Mouse (Mus musculus) right cerebral cortex, postnatal 36 days (tissue): ENCODE results near the gene Clcf1.

Experiments used
- DNase-seq, 2 experiments: peaks; one replicate each; pipeline ENCODE4 v3.0.0; 2022; ENCODE audit warnings: low spot score in 2 of 2, mixed read lengths in 1 of 2

The Clcf1 gene

DNA sequence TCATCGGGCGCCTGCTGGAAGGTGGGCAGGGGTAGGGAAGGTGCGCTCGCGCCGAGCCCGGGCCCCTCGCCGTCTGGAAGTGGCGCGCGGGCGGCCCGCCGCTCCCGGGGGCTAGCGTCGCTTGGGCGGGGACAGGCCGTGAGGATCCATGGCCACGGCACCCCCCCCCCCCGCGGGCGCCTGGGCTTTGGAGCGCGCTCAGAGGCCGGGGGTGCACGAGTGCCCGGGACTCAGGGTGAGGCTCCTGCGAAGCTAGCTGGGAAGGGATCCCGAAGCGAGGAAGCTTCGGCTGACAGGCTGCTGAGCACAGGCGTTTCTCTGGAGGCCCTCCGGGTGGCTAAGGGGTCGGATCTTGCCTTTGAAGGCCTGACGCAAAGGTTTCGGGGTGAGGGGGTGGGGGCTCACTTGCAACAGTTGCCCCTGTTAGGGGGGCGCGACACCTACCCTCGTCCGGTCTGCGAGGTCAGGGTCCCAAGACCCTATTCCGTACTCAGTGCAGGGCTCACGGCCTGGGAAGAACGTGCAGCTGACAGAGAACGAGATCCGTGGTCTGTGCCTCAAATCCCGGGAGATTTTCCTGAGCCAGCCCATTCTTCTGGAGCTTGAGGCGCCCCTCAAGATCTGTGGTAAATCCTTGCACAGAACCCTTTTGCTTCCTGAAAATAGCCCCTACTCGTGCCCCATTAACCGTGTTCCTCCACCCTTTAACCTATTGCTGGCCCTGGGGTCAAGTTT is 21.6 kb upstream of the Clcf1 start:
- DNase-seq: no peak

DNA sequence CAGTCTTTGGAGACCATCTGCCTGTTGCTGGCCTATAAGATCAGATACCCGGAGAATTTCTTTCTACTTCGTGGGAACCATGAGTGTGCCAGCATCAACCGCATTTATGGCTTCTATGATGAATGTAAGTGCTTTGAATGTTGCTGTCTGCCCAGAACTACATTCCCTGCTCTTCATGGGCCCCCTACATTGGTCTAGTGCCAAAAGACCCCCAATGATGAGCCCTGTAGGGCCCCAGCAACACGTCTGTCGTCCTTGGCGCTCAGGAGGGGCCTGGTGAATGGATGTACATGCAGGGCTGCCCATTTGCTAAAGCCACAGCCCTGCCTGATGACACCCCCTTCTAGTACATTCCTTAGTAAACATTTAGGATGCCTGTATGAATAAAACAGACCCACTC is 20.9 kb upstream of the Clcf1 start:
- DNase-seq: no peak

- DNase-seq: no peak
Observed at GRCm38 (mm10) chr19:4194021-4194724, 19.9 kb upstream of the Clcf1 start.

DNA sequence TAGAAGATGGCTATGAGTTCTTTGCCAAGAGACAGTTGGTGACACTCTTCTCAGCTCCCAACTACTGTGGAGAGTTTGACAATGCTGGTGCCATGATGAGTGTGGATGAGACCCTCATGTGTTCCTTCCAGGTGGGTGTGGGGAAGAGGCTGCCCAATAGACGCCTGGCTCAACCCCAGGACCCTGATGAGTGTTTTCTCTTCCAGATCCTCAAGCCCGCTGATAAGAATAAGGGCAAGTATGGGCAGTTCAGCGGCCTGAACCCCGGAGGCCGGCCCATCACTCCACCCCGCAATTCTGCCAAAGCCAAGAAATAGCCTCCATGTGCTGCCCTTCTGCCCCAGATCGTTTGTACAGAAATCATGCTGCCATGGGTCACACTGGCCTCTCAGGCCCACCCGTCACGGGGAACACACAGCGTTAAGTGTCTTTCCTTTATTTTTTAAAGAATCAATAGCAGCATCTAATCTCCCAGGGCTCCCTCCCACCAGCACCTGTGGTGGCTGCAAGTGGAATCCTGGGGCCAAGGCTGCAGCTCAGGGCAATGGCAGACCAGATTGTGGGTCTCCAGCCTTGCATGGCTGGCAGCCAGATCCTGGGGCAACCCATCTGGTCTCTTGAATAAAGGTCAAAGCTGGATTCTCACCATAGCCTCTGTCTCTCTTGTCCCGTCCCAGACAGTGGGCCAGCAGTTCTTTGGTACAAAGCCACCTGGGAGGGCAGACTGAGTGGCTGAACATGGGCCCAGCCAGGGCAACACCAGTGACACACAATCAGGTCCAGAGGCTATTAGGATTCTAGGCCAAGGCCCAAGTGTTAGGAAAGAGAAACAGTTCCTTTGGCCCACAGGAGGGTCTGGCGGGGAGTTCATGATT is 19.0 kb upstream of the Clcf1 start:
- no peak for DNase-seq

DNA sequence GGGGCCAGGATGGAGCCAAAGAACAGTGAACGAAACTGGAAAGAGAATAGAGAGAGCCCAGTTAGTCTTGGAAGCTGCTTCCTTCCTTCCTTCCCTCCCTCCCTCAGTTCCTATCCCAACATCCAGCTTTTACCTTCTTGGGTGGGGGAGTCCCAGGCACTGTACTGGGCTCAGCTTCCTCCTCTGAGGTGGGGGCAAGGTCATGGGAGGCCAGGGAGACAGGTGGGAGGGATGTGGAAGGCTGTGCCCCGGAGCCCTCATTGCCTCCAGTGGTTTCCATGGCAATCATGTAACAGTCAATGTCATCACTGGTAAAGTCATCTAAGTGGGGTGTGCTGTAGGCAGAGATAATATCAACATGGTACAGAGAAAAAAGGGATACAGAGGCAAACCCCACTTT is 18.0 kb upstream of the Clcf1 start:
- DNase-seq: no peak

GRCm38 (mm10) chr19:4196548-4196947 is 17.5 kb upstream of the Clcf1 start:
- DNase-seq: no peak

- no peak for DNase-seq
Observed at GRCm38 (mm10) chr19:4197180-4197579, 16.9 kb upstream of the Clcf1 start.

DNA sequence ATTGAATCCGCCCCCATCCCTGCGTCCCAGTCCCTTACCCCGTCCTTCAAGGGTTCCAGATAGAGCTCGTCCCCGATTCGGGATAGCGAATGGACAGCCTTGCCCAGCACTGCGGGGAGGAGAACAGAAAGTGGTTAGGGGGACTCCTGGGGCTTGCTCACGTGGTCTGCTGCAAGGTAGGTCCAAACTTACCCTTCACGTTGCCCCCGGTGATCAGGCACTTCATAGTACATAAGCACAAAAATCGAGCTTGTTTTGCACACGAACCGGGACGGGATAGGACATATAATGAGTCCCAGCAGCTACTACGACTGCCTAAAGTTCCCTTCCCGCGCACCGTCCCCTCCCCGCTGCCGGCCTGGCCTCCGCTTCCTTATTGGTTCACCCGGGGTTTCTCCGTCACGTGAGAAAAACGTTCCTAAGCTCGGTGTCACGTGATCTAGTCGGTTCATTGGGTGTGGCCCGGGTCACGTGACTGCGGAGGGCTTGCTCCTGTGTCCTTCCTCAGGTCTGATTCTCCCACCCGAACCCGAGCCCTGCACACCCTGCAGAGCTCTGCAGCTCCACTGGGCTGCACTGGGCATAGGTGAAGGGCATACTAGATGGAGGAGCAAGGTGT is 12.6 kb upstream of the Clcf1 start, which contains the start of gene Rad9a:
Rad9a (minus strand) TSS at position 372 of the 619 bp plus-strand sequence.
- peak; percentile 95 to 96 for DNase-seq

DNA sequence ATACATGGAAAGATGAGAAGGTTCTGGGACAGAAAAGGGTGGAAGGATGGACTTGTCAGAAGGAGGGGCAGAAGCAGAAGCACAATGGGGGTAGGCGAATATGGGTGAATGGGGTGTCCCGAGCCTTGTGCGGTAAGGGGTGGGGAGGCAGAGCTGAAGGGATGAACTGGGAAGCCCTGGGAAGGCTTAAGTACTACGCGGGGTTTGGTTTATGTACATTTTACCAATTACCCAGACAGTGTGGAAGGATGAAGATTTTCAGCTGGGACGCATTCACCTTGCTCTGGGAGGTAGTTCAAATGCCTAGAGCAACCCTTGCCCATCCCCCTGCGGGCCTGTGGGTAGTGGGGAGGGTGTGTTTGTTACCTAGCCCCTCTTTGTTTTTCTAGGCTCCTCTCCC is 11.9 kb upstream of the Clcf1 start:
- no peak for DNase-seq

DNA sequence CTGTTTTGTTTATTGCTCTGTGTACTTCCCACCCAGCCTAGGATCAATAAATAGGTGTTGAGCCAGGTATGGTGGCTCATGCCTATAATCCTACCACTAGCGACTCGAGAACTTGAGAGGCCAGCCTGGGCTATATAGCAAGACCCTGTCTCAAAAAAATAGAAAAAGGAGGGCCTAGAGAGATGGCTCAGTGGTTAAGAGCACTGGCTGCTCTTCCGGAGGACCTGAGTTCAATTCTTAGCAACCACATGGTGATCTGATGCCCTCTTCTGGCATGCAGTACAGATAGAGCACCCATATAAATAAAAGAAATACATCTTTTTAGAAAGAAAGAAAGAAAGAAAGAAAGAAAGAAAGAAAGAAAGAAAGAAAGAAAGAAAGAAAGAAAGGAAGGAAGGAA is 10.9 kb upstream of the Clcf1 start:
- DNase-seq: no peak

- DNase-seq: no peak
Observed at GRCm38 (mm10) chr19:4203604-4204326, 10.3 kb upstream of the Clcf1 start.

- DNase-seq: no peak
Observed at GRCm38 (mm10) chr19:4204889-4205288, 9.1 kb upstream of the Clcf1 start.

DNA sequence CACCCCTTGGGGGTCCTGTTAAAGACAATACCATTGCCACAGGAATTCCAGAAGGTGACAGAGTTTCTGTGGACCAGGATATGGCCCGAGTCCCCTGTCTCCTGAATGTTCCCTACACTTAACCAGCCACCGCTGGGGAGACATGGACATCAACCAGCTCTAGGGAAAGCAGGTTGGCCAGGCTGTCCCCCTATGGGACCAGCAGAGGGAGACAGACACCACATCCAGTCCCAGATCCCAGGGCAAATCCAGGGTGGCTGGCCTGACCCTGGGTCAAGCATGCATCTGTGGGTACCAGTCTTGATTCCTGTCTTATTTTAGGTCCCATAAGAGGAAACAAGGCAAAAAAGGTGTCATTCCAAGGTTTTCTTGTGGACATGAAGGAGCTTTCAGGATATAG is 7.1 kb upstream of the Clcf1 start:
- DNase-seq: no peak

- DNase-seq: no peak
Observed at GRCm38 (mm10) chr19:4208563-4208962, 5.5 kb upstream of the Clcf1 start.

DNA sequence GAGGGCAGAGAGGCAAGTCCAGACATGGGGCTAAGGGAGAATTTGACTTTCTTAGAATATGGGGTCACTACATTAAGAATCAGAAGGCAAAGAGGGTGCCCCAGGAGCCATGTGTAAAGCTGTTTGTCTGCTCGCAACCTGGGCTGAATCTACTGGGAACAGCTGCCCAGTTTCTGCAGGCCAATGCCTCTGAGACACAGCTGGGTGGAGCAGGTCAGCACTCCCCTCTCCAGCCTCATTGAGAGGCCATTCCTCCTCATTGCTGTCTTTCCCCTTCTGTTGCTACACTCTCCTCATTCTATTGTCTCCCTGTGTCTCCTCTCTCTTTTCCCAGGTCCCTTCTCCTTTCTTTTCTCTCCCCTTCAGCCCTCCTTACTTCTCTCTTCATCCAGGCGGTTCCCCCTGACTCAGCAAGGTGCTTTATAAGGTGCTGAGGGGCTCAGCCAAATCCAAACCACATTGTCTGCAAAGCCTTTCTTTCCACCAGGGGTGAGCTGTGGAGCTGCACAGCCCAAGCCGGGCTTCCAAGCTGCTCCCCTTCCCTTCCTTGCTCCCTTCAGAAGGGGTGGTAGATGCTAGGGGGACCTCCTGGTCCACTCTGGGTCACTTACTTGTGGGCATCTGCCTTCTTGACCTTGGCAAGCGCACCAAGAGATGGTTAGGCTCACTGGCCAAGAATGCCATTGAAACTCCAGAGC is 2.0 kb upstream of the Clcf1 start:
- DNase-seq: no peak

GRCm38 (mm10) chr19:4213524-4213974 is 489 bp upstream of the Clcf1 start:
- DNase-seq: no peak

DNA sequence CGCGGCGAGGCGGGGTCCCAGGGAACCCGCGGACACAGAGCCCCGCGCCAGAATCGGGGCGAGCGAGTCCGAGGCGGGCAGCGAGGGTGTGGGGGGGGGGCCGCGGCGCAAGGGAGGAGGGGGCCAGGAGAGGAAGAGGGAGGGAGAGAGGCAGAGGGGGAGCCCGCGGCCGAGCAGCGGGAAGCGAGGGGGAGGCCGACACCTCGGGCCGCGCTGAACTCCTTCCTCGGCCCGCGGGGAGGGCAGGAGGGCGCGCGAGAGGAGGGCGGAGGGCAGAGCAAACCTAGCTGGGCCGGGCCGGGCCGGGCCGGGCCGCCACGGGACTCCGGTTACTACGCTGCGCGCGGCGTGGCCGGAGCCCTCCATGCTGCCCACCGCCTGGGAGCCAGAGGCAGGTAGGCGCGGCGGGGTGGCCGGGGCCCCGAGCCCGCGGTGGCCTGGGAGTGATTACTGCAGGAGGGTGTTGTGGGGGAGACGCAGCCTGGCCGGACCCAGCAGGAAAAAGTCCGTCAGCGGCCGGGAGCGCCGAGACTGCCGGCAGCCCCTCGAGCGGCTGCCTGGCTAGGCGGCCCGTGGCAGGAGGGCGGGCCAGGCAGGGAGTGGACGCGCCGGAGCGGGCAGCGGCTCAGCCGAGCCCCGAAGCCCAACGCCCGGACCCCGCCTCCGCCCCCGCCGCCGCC is 873 bp downstream of the Clcf1 start:
- DNase-seq: no peak

- no peak for DNase-seq
Observed at GRCm38 (mm10) chr19:4215451-4215840, 1.4 kb downstream of the Clcf1 start.

GRCm38 (mm10) chr19:4216041-4216685 is 2.1 kb downstream of the Clcf1 start:
- DNase-seq: no peak
